Mouse (Mus musculus) kidney, postnatal 10 days (tissue): ENCODE measurements around the gene Adamts17.
A peak's percentile ranks its signal among the peaks of the same experiment; 100 is the strongest.

ENCODE experiments used
- DNase-seq: peaks from one replicate; pipeline ENCODE4 v3.0.0; 2021; ENCODE audit warnings: mixed read lengths

The Adamts17 gene

DNA sequence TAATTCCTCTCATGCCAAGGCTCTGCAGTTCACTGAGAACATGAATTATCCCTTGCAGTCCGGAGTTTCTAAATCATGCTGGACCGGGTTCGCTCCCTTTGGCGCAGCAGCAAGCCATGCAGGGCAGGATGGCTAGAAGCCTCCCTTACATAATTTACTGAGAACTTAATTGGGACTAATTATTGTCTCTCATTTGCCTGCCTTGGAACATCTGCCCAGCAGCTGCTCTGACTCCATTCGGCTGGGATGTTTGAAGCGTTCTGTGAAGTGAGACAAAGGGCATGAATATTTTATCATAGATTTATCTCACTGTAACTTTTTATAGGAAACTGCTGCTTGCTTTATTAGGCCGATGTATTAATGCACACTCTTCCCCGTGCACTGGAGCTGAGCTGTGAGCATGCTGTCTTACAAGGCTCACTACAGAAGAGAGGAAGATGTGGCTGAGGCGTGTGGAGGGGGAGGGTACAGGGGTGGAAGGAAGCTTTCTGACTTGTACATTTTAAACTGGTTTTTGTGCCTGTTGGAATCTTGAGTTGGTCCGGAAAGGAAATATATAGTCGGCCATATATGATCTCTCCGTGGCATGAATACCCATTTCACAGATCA, 271.1 kb downstream of the Adamts17 start:
- DNase-seq, result peak; percentile 74

DNA sequence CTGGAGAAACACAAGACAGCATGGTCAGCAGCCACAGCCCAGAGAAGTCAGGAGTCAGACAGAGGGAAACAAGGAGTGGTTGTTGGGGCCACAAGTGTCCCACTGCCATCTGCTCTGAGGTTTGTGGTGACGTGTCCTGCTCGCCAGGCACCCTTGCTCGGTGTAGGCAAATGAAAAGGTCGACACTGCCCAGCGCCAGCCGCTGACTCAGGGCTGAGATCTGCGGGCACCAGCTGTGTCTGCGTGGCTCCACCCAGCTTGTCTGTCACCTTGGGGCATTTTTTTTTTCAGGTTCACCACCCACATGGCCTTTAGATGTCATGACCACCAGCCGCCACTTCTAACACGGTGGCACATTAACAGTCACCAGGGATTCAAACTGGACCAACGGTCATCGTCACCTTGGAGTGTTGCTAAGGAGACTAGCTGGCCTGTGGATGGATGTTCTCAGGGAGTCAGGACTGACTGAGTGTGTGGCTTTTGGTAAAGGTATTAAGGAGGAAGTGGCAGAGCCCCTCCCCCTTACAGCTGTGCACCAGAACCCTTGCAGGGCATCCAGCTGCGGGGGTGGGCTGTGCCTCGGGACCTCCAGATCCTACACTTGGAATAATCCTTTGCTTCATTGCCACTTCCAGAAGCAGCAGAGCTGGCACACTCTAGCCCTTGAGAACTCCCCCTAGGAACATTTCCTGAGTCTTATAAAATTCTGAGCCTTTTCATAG, 273.1 kb downstream of the Adamts17 start:
- DNase-seq, result peak; percentile 27

DNA sequence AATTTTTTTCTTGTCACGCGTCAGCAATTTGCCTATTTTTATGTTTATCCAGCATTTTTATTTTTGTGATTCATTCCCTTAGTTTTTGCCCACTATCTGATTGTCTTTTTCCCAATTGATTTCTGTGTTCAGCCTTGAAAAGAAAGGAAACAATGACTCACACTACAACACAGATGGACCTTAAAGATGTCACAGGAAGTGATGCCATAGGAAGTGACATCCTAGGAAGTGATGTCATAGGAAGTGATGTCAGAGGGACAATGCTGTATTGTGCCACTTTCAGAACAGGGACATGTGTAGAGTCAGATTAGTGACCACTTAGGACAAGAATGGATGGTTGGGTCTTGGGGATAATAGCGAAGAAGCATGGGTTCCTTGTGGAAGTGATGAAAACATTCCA, 274.5 kb downstream of the Adamts17 start:
- DNase-seq, result no peak

DNA sequence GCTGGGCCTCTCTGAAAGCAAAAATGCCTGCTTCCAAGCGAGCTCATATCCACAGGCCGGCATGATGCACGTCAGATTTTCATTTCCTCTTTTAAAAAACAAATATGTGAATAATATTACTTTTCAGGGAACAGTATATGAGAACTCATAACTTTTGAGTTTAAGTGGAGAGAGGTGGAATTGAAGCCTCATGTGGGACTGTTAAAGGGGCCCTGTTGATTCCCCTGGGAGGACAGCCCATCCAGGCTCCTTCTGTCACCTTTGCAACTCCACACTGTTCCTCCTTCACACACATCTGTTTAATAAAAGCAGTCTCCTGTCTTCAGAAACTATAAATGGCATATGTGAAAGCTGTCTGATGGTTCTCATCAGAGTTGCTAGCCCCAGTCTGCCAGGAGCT, 275.5 kb downstream of the Adamts17 start:
- no peak for DNase-seq

DNA sequence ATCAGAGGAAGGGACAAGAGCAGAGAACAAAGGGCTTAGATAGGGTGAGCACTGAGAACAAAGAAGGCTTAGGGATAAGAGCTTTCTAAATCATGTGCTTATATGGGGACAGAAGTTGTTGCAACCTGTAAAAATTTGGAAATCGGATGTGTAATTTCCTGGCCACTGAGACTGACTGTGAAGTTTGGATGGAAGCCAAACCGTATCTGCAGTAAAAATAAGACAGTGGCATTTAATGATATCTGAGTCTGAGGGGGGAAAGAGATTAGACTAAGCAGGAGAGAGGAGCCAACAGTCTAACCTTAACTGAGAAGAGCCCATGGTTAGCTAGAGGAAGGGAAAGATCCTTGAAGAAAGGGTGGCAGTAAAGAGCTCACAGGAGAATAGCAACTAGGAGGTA, 295.6 kb downstream of the Adamts17 start:
- no peak for DNase-seq

DNA sequence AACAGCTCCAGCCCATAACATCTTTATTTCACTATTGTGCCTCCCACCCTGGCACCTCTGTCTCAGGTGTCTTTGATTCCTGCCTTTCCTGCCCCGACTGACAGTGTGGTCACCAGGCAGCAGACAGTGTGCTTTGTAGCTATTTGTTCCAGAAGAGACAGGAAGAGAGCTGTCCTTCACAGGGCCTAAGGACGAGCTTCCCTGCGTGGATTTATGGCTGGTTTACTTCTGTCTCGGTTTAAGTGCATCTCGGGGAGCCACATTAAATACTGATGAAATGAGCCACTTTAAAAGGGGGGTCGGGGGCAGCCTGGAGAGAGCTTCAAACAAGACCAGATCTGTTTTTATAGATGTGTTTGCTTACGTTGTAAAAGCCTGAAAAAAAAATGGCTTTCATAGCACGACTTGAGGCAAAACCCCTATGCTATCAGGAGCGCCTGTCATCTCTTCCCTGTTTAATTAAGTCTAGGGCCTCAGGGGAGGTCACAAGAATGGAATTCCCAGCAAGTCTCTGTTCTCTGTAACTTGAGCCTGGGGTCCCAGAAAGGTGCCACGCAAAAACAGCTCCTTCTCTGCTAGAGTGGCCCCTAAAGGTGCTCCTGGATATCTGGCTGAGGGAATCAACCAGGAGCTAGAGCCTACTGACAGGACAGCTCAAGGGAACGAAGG, 302.9 kb downstream of the Adamts17 start:
- DNase-seq, result no peak

DNA sequence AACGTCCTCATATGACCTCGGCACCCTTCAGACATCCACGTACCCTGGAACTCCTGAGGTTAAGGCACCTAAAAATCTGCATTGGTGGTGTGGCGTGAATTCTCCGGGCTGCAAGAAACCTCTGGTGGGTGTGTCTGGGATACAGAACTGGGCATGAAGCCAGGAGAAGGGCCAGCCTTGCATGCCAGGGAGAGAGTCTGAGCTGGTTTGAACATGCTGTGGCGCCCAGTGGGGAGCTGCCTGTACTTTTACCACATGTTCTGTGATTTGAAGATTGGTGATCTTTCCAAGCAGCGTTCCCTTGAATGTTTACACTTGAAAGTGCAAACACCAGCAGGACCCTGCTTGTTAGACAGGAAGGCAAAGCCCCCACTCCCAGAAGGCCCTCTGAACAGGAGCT, 306.2 kb downstream of the Adamts17 start:
- peak; percentile 52 for DNase-seq

DNA sequence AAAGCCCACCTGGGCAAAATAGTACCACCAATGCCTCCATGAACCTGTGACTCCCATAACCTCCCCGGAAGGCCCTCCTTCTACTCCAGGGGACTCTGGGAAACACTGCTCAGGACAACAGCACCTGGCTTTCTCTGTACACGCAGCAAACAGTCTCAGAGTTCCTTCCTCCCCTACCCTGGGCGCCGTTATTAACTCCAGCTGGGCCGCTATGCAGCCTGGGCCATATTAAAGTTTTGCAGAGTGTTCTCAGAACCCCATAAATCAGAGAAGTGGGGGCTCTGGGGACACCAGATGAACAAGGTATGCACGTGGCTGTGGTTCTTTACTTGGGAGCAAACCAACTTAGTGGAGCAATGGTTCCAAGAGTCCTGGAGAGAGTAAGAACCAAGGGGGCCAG, 306.6 kb downstream of the Adamts17 start:
- DNase-seq, result no peak

DNA sequence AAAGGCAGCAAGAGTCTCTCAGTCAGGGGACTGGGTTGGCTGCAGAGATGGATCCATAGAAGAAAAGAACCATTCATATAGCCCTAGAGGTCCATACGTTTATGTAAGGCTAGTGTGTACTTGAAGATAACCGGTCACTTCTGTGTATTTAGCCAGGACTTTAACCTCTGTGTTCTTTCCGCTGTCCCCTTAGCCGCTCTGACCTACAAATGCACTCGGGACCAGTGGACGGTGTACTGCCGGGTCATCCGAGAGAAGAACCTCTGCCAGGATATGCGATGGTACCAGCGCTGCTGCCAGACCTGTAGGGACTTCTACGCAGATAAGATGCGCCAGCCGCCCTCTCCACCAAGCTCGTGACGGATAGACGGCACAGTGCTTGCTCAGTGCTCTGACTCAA, 310.2 kb downstream of the Adamts17 start:
- no peak for DNase-seq

DNA sequence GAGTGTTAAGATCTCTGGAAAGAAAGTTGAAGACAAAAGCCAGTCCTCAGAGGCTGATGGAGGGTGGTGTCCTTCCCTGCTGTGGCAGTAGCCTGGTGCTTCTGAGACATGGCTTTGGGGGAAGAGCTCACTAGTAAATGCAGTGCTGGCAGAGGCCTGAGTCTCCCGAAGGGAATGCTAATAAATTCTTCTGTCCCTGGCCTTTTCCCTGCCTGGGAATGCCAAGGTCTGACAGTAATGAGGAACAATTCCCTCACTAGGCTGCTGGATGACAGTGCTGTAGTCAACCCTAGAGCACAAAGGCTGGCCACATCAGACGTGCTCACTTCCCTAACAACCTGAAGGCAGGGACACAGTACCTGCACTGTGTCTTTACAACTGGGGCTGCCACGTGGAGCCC, 313.1 kb downstream of the Adamts17 start:
- no peak for DNase-seq

DNA sequence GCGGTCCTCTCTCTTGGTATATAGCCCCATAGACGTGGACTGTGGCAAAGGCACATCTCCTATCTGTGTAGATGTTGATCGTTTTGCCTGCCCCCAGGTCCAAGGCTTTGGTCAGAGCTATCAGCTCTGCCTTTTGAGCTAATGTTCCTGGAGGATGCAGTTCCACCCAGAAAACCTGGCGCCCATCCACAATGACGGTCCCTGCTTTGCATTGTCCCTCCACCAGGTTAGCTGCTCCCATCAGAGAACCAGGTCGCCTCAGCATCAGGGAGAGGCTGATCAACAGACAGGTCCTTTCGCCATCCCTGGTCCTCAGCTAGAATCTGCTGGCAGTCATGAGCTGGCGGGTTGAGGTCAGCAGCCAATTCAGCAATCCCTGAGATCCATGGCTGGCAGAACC, 322.6 kb downstream of the Adamts17 start:
- DNase-seq, result no peak

DNA sequence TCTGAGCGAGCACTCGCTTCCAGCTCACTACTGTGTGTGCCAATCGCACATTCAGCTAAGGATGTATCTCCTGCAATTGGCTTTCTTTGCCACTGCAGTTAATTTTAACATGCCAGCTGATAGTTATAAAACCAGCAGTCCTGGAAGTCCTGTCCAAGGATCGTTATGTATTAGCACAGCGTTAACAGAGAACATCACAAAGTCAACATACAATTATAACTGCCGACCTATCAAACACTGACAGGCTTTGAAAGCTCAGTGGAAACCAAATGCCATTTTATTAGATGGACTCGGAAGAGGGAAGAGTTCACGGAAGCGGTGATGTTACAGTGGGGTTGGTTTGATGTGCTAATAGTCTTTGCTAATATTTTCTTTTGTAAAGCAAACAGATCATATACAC, 328.8 kb downstream of the Adamts17 start:
- DNase-seq, result no peak

DNA sequence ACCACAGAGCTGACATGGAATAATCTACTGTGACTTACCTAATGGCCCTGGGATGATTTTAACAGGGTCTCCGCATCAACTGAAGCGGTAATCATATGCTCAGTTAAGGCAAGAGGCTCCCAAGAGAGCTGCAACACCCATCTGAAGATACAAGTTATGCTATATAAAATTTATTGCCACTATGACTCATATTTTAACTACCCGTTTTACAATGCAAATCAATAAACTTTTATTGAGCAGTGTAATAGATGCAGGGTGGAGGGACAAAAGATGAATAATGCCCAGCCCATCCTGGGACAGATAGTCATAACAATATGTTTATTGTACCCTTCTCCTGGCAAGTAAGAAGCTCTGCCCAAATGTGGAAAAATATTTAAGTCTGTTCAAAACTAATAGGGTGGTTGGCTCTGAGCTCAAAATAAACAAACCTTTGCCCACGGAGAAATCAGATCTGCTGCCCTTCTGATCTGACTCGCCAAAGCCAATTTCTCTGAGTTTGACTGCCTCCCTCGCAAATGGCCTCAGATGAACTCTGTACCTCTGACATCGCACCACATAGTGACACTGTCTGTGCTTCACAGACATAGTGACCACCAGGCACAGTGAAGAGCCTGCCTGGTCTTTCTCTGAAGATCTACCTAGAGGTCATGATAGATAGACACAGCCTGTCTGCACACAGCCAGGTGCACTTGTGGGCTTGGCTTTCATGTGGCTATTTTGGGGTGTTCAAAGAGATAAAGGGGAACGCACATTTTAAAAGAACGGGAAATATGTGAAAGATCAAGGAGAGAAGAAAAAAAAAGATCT, 329.4 kb downstream of the Adamts17 start:
- DNase-seq, result no peak

DNA sequence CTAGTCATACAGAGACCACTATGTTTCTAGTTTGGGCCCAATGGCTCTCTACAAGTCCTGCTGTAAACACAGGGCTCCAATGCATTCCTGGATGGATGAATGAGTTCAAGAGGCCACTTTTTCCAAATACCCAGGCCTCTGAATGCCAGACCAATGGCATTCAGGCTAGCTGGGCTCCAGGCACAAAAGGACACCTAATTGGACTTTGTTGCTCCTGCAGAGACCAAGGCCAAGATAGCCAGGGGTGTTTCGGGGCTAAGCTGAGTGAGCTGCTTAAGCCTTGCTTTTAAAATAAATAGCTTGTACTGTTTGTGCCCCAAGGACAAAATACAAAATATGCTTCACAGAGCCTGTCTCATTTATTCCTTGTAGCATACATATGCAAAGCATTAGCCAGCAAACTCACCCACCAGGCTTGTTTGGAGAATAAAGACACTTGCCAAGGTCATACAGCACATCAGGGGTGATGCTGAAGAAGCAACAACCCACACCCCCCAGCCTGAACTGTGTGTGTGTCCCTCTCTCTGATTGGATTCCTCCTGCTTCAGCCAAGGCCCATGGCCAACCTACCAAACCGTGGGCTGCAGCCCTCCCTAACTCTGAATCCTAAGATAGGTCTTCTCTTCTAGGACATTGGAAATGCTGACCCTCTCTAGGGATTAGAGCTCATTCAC, 334.1 kb downstream of the Adamts17 start:
- DNase-seq, result no peak

DNA sequence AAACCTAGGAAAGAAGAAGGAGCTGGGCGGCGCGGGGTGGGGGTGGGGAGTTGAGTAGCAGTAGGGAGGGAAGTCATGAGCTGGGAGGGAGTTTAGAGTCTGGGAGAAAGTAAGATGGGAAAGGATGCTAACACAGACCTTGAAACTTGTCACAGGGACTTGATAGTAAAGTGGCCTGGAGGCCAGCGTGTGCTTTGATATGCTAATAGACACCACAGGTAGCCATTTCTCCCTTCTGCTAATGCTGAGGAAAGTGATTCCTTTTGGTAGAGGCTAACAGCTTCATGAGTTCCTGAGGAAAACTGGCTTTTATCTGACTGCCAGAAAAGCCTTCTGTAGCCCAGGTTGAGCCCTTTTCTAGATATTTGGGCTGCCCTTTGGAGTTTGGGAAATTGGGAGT, 344.3 kb downstream of the Adamts17 start:
- no peak for DNase-seq

DNA sequence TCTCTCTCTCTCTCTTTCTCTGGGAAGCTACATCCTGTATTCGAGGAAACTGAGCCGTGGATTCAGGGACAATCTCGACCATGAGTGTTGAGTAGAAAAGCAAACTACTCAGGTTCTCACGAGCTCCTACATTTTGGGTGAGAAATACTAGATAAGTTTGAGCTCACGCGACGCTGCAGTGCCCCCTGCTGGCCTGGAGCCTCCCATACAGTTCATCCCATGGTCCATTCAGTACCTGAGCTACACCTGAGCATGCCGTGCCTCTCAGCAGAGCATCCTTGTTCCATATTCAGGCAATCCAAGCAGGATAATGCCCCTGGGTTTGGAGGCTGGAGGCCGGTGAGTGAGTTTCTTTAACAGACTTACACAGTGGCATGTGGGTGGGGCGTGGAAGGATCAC, 359.9 kb downstream of the Adamts17 start:
- DNase-seq, result peak; percentile 82
